Mouse (Mus musculus) bone marrow macrophage, adult 2 months (primary cell): ENCODE measurements around the gene Abca2.

Experiments used
- CTCF ChIP-seq: IDR thresholded peaks from 2 replicates; pipeline ENCODE4 v1.5.1; 2012; ENCODE audit warnings: low read depth, mild to moderate bottlenecking, low read length, moderate library complexity
- POLR2A ChIP-seq: IDR thresholded peaks from 2 replicates; pipeline ENCODE4 v1.6.1; 2012; ENCODE audit warnings: mild to moderate bottlenecking, low read depth, low read length, borderline replicate concordance

GRCm38 (mm10) chr2:25400291-25400690 is 28.2 kb upstream of the Abca2 start:
- TF ChIP-seq CTCF (no peak), POLR2A (no peak)
